Mouse (Mus musculus): Measurements from ENCODE around the gene Ttll9. TPM values are rescaled to one million over a fixed set of nuclear protein-coding genes. Genes with fewer than 3 reads are reported as not detected.
A peak's percentile ranks its signal among the peaks of the same experiment; 100 is the strongest.

The Ttll9 gene
- polyA plus RNA-seq, 1 experiment from 2014 or later, result 0.18 TPM

- Histone ChIP-seq H3K4me3 (ENCODE audit: low read depth, low read length) (no peak overlapping the region), H3K4me2 (ENCODE audit: low read depth, low read length) (no peak overlapping the region), H3K4me1 (ENCODE audit: insufficient read depth) (peaks cover 4% of the 10 kb centered on the region; the same call in 1 of the 2 replicates), H3K36me3 (replicated peaks; ENCODE audit: insufficient read depth, low read length) (no peaks in the 10 kb centered on the region), H3K27ac (ENCODE audit: low read depth) (no peak overlapping the region), H3K27me3 (ENCODE audit: insufficient read depth, low read length) (peaks cover 15% of the 10 kb centered on the region), H3K9me3 (ENCODE audit: low read length) (no peaks in the 10 kb centered on the region), H3K9ac (replicated peaks) (no peak overlapping the region)
- no peak for TF ChIP-seq EP300 (IDR thresholded peaks at IDR 0.05; ENCODE audit: low read depth)
- peak; percentile 46 for TF ChIP-seq CTCF (IDR thresholded peaks at IDR 0.05; ENCODE audit: low read depth)
- DNase-seq (no peak), ATAC-seq (no peak)
- WGBS (ENCODE audit: insufficient replicate concordance), result 46% methylated on average over 6 of the region's 6 CpGs
Measured at GRCm38 (mm10) chr2:153055270-153055920, 93.1 kb downstream of the Ttll9 start.

Other genes with a start within 250 kb of the Ttll9 start
- 39.7 and 40.4 TPM in 2 replicates for gene Id1, start 226.2 kb upstream of the Ttll9 start, polyA plus RNA-seq (2015; fragmentation: Nextera tagmentation; extraction: Ambion mirVana)
- gene Cox4i2, start 208.3 kb upstream of the Ttll9 start, polyA plus RNA-seq (2015; fragmentation: Nextera tagmentation; extraction: Ambion mirVana), result 0.56 and 1.0 TPM in 2 replicates
- 84.2 and 84.4 TPM in 2 replicates for gene Bcl2l1, start 130.8 kb upstream of the Ttll9 start, polyA plus RNA-seq (2015; fragmentation: Nextera tagmentation; extraction: Ambion mirVana)
- 20.7 and 25.8 TPM in 2 replicates for gene Tpx2, start 114.5 kb upstream of the Ttll9 start, polyA plus RNA-seq (2015; fragmentation: Nextera tagmentation; extraction: Ambion mirVana)
- 0.25 TPM in 1 of 2 replicates, not detected in the other for gene Mylk2, start 51.1 kb upstream of the Ttll9 start, polyA plus RNA-seq (2015; fragmentation: Nextera tagmentation; extraction: Ambion mirVana)
- 0.50 and 0.74 TPM in 2 replicates for gene Foxs1, start 29.3 kb upstream of the Ttll9 start, polyA plus RNA-seq (2015; fragmentation: Nextera tagmentation; extraction: Ambion mirVana)
- not detected in 2 replicates for gene Dusp15, start 10.8 kb upstream of the Ttll9 start, polyA plus RNA-seq (2015; fragmentation: Nextera tagmentation; extraction: Ambion mirVana)
- gene Pdrg1, start 52.9 kb downstream of the Ttll9 start, polyA plus RNA-seq (2015; fragmentation: Nextera tagmentation; extraction: Ambion mirVana), result 26.0 and 26.2 TPM in 2 replicates
- not detected in 2 replicates for gene Xkr7, start 69.4 kb downstream of the Ttll9 start, polyA plus RNA-seq (2015; fragmentation: Nextera tagmentation; extraction: Ambion mirVana)
- gene Ccm2l, start 103.5 kb downstream of the Ttll9 start, polyA plus RNA-seq (2015; fragmentation: Nextera tagmentation; extraction: Ambion mirVana), result 0.89 and 1.1 TPM in 2 replicates
- gene Hck, start 146.0 kb downstream of the Ttll9 start, polyA plus RNA-seq (2015; fragmentation: Nextera tagmentation; extraction: Ambion mirVana), result 13.3 and 14.0 TPM in 2 replicates
- 24.4 and 24.7 TPM in 2 replicates for gene Tm9sf4, start 198.8 kb downstream of the Ttll9 start, polyA plus RNA-seq (2015; fragmentation: Nextera tagmentation; extraction: Ambion mirVana)

All from liver, postnatal 0 days (tissue).